Mouse (Mus musculus): ENCODE results near the gene Naa38. TPM values are rescaled to one million over a fixed set of nuclear protein-coding genes. Genes with fewer than 3 reads are reported as not detected.

Gene Naa38
- 52.5 TPM for polyA plus RNA-seq (2017; shearing (Covaris generic))

GRCm38 (mm10) chr11:69395235-69395633 lies at the start of gene Naa38, which contains the start of gene Cyb5d1:
Gene Naa38, plus strand, starts transcription at chr11:69395487.
Gene Cyb5d1, minus strand, starts transcription at chr11:69395631.

DNA sequence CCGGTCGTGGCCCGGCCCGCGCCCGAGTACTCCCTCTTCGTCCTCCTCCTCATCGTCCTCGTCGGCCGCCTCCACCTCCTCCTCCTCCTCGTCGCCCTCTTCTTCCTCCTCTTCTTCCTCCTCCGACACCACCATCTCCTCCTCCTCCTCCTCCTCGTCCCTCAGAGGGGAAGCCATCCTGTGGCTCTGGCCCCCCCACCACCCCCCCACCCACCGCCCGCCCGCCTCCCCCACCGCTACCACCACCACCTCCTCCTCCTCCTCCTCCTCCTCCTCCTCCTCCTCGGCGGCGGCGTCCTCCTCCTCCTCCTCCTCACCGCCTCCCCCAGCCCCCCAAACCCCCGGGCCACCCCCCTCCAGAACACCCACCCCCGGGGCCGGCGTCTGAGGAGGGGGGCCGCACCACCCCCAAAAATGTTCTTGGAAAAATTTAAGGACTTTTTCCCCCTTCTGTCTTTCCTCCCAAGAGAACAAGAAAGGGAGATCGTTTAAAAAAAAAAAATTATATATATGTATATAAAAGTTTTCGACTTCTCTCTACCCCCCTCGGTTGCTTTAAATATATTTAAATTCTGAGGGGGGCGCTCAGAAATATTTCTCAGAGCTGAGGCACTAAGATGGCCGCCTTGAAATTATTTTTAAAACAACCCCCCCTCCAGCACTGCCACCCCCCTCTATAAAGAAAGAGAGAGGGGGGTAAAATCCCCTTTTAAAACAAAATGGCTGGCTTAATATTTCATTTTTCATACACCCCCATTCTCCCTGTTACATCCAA lies 25.9 kb upstream of the Naa38 start, which contains the start of gene Chd3:
TSS of gene Chd3 (minus strand) at position 192 of the 775 bp plus-strand sequence.

GRCm38 (mm10) chr11:69398059-69398458 lies 2.8 kb downstream of the Naa38 start, which contains the start of gene Tmem88:
Gene Tmem88, minus strand, starts transcription at chr11:69398234.

GRCm38 (mm10) chr11:69413221-69414181 lies 18.2 kb downstream of the Naa38 start, which contains the start of gene Kdm6b:
Gene Kdm6b, minus strand, starts transcription at chr11:69413675.

Other genes starting within 250 kb of the Naa38 start
- gene Alox12b, start 238.5 kb upstream of the Naa38 start, polyA plus RNA-seq (2017; shearing (Covaris generic)), result not detected
- 0.25 TPM for gene Alox8, start 197.6 kb upstream of the Naa38 start, polyA plus RNA-seq (2017; shearing (Covaris generic))
- gene Gucy2e, start 158.5 kb upstream of the Naa38 start, polyA plus RNA-seq (2017; shearing (Covaris generic)), result 0.04 TPM
- gene Cntrob, start 71.7 kb upstream of the Naa38 start, polyA plus RNA-seq (2017; shearing (Covaris generic)), result 7.7 TPM
- 34.1 TPM for gene Trappc1, start 71.5 kb upstream of the Naa38 start, polyA plus RNA-seq (2017; shearing (Covaris generic))
- gene Kcnab3, start 69.2 kb upstream of the Naa38 start, polyA plus RNA-seq (2017; shearing (Covaris generic)), result 1.3 TPM
- 0.82 TPM for gene Rnf227, start 55.0 kb upstream of the Naa38 start, polyA plus RNA-seq (2017; shearing (Covaris generic))
- 115 TPM for gene Chd3, start 26.1 kb upstream of the Naa38 start, polyA plus RNA-seq (2017; shearing (Covaris generic))
- 23.4 TPM for gene Cyb5d1, start 144 bp downstream of the Naa38 start, polyA plus RNA-seq (2017; shearing (Covaris generic))
- gene Tmem88, start 2.7 kb downstream of the Naa38 start, polyA plus RNA-seq (2017; shearing (Covaris generic)), result 1.2 TPM
- gene Kdm6b, start 18.2 kb downstream of the Naa38 start, polyA plus RNA-seq (2017; shearing (Covaris generic)), result 16.0 TPM
- gene Dnah2, start 153.6 kb downstream of the Naa38 start, polyA plus RNA-seq (2017; shearing (Covaris generic)), result 0.02 TPM
- gene Efnb3, start 164.7 kb downstream of the Naa38 start, polyA plus RNA-seq (2017; shearing (Covaris generic)), result 0.11 TPM
- 14.9 TPM for gene Wrap53, start 184.8 kb downstream of the Naa38 start, polyA plus RNA-seq (2017; shearing (Covaris generic))
- 212 TPM for gene Trp53, start 184.9 kb downstream of the Naa38 start, polyA plus RNA-seq (2017; shearing (Covaris generic))
- gene Atp1b2, start 210.5 kb downstream of the Naa38 start, polyA plus RNA-seq (2017; shearing (Covaris generic)), result not detected
- gene Shbg, start 222.4 kb downstream of the Naa38 start, polyA plus RNA-seq (2017; shearing (Covaris generic)), result not detected
- gene Sat2, start 226.5 kb downstream of the Naa38 start, polyA plus RNA-seq (2017; shearing (Covaris generic)), result not detected
- gene Fxr2, start 237.5 kb downstream of the Naa38 start, polyA plus RNA-seq (2017; shearing (Covaris generic)), result 73.2 TPM

Data from naive thymus-derived CD4-positive, alpha-beta T cell, adult 5 months (primary cell).